Mouse (Mus musculus): ENCODE data around the gene A830018L16Rik. TPM values are rescaled to one million over a fixed set of nuclear protein-coding genes. Genes with fewer than 3 reads are reported as not detected.

The A830018L16Rik gene
- total and polyA plus RNA-seq, 3 experiments, result not detected

- no peaks in the 10 kb centered on the region for H3K9me3 ChIP-seq (replicated peaks; ENCODE audit: insufficient read depth, low read length)
- H3K4me3 ChIP-seq (ENCODE audit: control insufficient read depth in 1 of 2, insufficient read depth in 1 of 2, low read depth in 2 of 2, low read length in 2 of 2), result no peak overlapping the region
- DNase-seq (ENCODE audit: low read depth, low spot score), result no peak
- H3K36me3 ChIP-seq (ENCODE audit: control insufficient read depth in 1 of 2, insufficient read depth in 2 of 2, low read length in 2 of 2), result no peaks in the 10 kb centered on the region
- no peaks in the 10 kb centered on the region for H3K4me1 ChIP-seq (ENCODE audit: control insufficient read depth in 1 of 2, insufficient read depth in 2 of 2, low read length in 2 of 2)
- no peaks in the 10 kb centered on the region for H3K79me2 ChIP-seq (ENCODE audit: control insufficient read depth, insufficient read depth, low read length, poor library complexity)
- H3K9ac ChIP-seq (ENCODE audit: control insufficient read depth, low read depth, low read length, poor library complexity, severe bottlenecking), result no peak overlapping the region
- TF ChIP-seq POLR2AphosphoS5 (IDR thresholded peaks at IDR 0.05; ENCODE audit: borderline replicate concordance, low read depth, low read length) (no peak), NRF1 (IDR thresholded peaks at IDR 0.05; ENCODE audit: insufficient read depth, low read depth, low read length, poor library complexity, severe bottlenecking) (no peak), MYB (IDR thresholded peaks at IDR 0.05; ENCODE audit: low read depth, low read length) (no peak), CHD2 (IDR thresholded peaks at IDR 0.05; ENCODE audit: low read length) (no peak), SMC3 (IDR thresholded peaks at IDR 0.05; ENCODE audit: low read depth, low read length) (no peak), RCOR1 (IDR thresholded peaks at IDR 0.05; ENCODE audit: low read depth, low read length) (no peak), MAX (IDR thresholded peaks at IDR 0.05; ENCODE audit: low read length) (no peak), USF1 (IDR thresholded peaks at IDR 0.05; ENCODE audit: low read depth, low read length) (no peak), POLR2AphosphoS2 (IDR thresholded peaks at IDR 0.05; ENCODE audit: low read length) (no peak), MYC (IDR thresholded peaks at IDR 0.05; ENCODE audit: low read depth, low read length) (no peak), BHLHE40 (IDR thresholded peaks at IDR 0.05; ENCODE audit: borderline replicate concordance, low read depth, low read length) (no peak), E2F4 (IDR thresholded peaks at IDR 0.05; ENCODE audit: borderline replicate concordance, low read depth, low read length) (no peak), ETS1 (IDR thresholded peaks at IDR 0.05; ENCODE audit: low read depth, low read length) (no peak)
- no peak overlapping the region for H3K27ac ChIP-seq (ENCODE audit: control insufficient read depth, low read depth, low read length)
- H3K27me3 ChIP-seq (ENCODE audit: control insufficient read depth in 1 of 2, insufficient read depth in 2 of 2, low read length in 2 of 2), result no peaks in the 10 kb centered on the region
These were observed 159.6 kb downstream of the A830018L16Rik start for GRCm38 (mm10) chr1:11573462-11573861.

- TF ChIP-seq MYB (IDR thresholded peaks at IDR 0.05; ENCODE audit: low read depth, low read length), result no peak
- no peak for TF ChIP-seq BHLHE40 (IDR thresholded peaks at IDR 0.05; ENCODE audit: borderline replicate concordance, low read depth, low read length)
- no peak for TF ChIP-seq MAX (IDR thresholded peaks at IDR 0.05; ENCODE audit: low read length)
- TF ChIP-seq RAD21 (IDR thresholded peaks at IDR 0.05; ENCODE audit: low read depth, low read length), result no peak
- TF ChIP-seq NRF1 (IDR thresholded peaks at IDR 0.05; ENCODE audit: insufficient read depth, low read depth, low read length, poor library complexity, severe bottlenecking), result no peak
- TF ChIP-seq POLR2AphosphoS5 (IDR thresholded peaks at IDR 0.05; ENCODE audit: borderline replicate concordance, low read depth, low read length), result no peak
- TF ChIP-seq SMC3 (IDR thresholded peaks at IDR 0.05; ENCODE audit: low read depth, low read length), result no peak
- TF ChIP-seq GATA1 (IDR thresholded peaks at IDR 0.05; ENCODE audit: low read depth, low read length), result no peak
- no peak for TF ChIP-seq MEF2A (IDR thresholded peaks at IDR 0.05; ENCODE audit: extremely low read depth, insufficient replicate concordance, low read depth, low read length, poor library complexity, severe bottlenecking)
- no peak for TF ChIP-seq ETS1 (IDR thresholded peaks at IDR 0.05; ENCODE audit: low read depth, low read length)
- no peak for TF ChIP-seq HCFC1 (IDR thresholded peaks at IDR 0.05; ENCODE audit: low read depth, low read length)
- TF ChIP-seq ZKSCAN1 (IDR thresholded peaks at IDR 0.05; ENCODE audit: low read depth, low read length), result no peak
- TF ChIP-seq JUND (IDR thresholded peaks at IDR 0.05; ENCODE audit: low read depth, low read length), result no peak
- TF ChIP-seq MYC (IDR thresholded peaks at IDR 0.05; ENCODE audit: low read depth, low read length), result no peak
- no peak for TF ChIP-seq EP300 (IDR thresholded peaks at IDR 0.05; ENCODE audit: low read depth in 1 of 2, low read length in 2 of 2)
- no peak for TF ChIP-seq ZC3H11A (IDR thresholded peaks at IDR 0.05; ENCODE audit: low read depth, low read length)
- TF ChIP-seq TAL1 (IDR thresholded peaks at IDR 0.05; ENCODE audit: low read length), result no peak
- Histone ChIP-seq H3K27me3 (ENCODE audit: control insufficient read depth in 1 of 2, insufficient read depth in 2 of 2, low read length in 2 of 2) (no peaks in the 10 kb centered on the region), H3K79me2 (ENCODE audit: control insufficient read depth, insufficient read depth, low read length, poor library complexity) (no peaks in the 10 kb centered on the region), H3K9me3 (replicated peaks; ENCODE audit: insufficient read depth, low read length) (no peaks in the 10 kb centered on the region), H3K4me1 (ENCODE audit: control insufficient read depth in 1 of 2, insufficient read depth in 2 of 2, low read length in 2 of 2) (no peaks in the 10 kb centered on the region), H3K36me3 (ENCODE audit: control insufficient read depth in 1 of 2, insufficient read depth in 2 of 2, low read length in 2 of 2) (no peaks in the 10 kb centered on the region), H3K4me3 (ENCODE audit: control insufficient read depth in 1 of 2, insufficient read depth in 1 of 2, low read depth in 2 of 2, low read length in 2 of 2) (no peak overlapping the region), H3K27ac (ENCODE audit: control insufficient read depth, low read depth, low read length) (no peak overlapping the region), H3K9ac (ENCODE audit: control insufficient read depth, low read depth, low read length, poor library complexity, severe bottlenecking) (no peak overlapping the region)
- no peak for DNase-seq (ENCODE audit: low read depth, low spot score)
These were observed 166.1 kb downstream of the A830018L16Rik start for GRCm38 (mm10) chr1:11580026-11580425.
